Mouse (Mus musculus): ENCODE data around the gene Atp2b1.

DNA sequence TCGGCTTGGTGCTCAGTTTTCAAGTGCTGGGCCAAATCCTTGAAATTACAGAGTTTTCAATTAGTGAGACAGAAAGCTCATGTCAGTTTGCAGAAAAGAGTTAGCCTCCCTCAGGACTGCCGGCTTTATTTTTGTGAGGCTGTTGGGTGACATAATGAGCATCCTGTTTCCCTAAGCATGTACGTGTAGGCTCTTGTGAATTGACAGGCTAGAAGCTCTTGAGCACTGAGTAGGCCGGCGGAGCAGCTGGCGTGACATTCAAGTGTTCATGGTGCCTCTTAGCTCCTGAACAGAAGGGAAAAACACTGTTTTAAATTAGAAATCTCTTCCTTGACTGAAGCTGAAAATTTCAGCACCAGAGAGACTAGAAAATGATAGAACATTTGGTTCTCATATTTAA, 45.2 kb downstream of the Atp2b1 start:
- no peak for TF ChIP-seq CTCF (IDR thresholded peaks at IDR 0.05; ENCODE audit: low read depth, low read length)
- TF ChIP-seq GATA1 (IDR thresholded peaks at IDR 0.05; ENCODE audit: borderline replicate concordance, low read length): no peak
- TF ChIP-seq TAL1 (conservative IDR thresholded peaks at IDR 0.05; ENCODE audit: low read depth, low read length): no peak
- no peak for TF ChIP-seq GATA2 (IDR thresholded peaks at IDR 0.05; ENCODE audit: borderline replicate concordance, low read depth, low read length)
- TF ChIP-seq POLR2AphosphoS5 (IDR thresholded peaks at IDR 0.05; ENCODE audit: insufficient replicate concordance, low read depth, low read length): no peak
